Mouse (Mus musculus): Measurements from ENCODE around the gene Olfr1130.
"Not testable (repeated sequence)": the region's sequence is repeated elsewhere in the genome, so short reads cannot be mapped to it uniquely, and the experiment has no call there.

Gene Olfr1130

DNA sequence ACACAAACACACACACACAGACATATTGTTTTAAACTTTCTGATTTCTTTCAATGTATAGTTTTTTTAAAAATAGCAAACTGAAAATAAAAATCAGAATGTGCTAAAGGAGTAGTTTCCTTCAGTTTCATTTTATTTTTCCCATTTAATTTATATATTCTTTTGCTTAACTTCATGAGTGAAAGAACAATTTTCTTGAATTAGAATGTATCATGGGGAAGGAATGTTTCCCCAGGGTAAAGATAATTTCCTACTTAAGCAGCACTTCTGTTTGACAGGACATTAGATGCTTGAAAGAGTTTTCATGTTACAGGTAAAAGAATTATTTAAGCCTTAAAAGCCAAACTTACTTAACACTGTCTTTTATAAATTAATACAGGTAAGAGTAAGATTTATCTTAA, at the start of gene Olfr1130:
Gene Olfr1130, plus strand, starts transcription at position 301 of the 400 bp plus-strand sequence.
- DNase-seq (ENCODE audit: low spot score in 2 of 2) = not testable (repeated sequence)

DNA sequence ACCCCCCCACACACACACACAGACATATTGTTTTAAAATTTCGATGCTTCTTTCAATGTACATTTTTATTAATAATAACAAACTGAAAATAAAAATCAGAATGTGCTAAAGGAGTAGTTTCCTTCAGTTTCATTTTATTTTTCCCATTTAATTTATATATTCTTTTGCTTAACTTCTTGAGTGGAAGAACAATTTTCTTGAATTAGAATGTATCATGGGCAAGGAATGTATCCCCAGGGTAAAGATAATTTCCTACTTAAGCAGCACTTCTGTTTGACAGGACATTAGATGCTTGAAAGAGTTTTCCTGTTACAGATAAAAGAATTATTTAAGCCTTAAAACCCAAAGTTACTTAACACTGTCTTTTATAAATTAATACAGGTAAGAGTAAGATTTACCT, 32.4 kb upstream of the Olfr1130 start, which contains the start of gene Olfr1129:
Gene Olfr1129, plus strand, starts transcription at position 301 of the 400 bp plus-strand sequence.
- DNase-seq (ENCODE audit: low spot score in 2 of 2) = not testable (repeated sequence)

DNA sequence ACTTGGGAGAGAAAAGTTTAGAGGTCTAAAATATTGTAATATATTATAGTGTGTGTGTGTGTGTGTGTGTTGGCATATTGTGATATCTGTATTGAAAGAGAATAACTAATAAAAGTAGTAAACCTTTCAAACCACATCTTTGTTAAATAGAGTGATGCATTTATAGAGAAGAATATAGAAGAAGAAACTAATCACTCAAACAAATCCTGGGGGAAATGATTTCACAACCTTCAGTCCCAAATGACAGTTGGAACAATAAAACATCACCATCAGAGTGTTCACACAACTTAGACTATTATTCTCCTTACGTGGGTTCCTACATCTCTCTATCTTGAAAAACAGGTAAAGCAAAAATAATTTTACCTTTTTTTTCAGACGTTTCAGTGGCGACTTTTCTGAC, 20.8 kb downstream of the Olfr1130 start, which contains the start of gene Olfr1131:
Gene Olfr1131, plus strand, starts transcription at position 301 of the 400 bp plus-strand sequence.
- DNase-seq (ENCODE audit: low spot score in 2 of 2) = no peak

DNA sequence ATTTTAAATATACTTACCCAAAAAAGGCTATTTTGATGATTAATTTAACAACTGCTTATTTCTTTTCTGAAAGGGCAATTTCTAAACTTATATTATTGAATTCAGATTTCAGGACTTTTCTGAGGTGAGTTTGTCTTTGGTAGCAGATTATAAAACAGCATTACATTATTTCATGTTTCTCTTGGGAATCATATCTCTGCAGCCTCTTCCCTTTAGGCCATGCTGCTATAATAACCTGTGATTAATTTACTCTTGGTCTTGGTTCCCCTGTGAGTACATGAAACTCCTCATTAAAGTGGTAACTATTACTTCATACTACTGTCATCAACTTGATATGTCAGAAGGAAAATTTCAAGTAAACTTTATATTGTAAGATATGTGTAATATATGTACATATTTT, 31.4 kb downstream of the Olfr1130 start, which contains the start of gene Olfr1132:
Gene Olfr1132, minus strand, starts transcription at position 101 of the 400 bp plus-strand sequence.
- no peak for DNase-seq (ENCODE audit: low spot score in 2 of 2)

DNA sequence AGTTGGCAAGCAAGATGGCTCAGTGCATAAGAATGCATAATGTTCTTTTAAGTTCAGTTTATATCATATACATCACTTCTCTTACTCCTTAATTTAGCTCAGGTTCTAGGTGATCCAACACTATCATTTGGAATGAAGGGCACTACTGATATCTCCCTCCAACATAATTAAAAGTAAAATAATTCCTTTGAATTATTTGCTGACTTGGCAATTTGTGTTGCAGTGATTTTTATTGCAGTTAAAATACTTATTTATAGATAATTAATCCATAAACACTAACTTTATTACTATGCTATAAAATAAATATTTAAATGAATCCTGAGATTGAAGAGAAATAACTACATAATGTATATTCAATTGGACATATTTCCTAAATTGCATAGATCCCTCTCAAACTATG, 36.4 kb downstream of the Olfr1130 start:
- DNase-seq (ENCODE audit: low spot score in 2 of 2) = no peak

DNA sequence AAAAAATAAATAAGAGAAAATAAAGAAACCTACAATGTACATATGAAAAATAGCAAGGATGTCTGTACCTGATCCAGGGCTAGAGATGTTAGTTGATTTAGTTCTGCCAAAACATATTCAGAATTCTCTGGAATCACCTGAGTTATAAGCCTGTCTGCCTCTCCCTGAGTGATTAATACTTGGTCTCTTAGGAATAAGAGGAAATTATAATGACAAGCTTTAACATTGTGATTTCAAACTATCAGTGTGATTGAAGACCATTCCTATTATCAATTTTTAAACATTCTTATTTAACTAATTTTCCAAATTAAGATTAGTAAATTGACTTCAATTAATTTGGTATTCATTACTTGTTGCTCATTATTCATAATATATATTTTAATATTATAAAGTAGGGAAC, 41.3 kb downstream of the Olfr1130 start, which contains the start of gene Olfr1133:
Gene Olfr1133, minus strand, starts transcription at position 101 of the 400 bp plus-strand sequence.
- DNase-seq (ENCODE audit: low spot score in 2 of 2) = no peak

DNA sequence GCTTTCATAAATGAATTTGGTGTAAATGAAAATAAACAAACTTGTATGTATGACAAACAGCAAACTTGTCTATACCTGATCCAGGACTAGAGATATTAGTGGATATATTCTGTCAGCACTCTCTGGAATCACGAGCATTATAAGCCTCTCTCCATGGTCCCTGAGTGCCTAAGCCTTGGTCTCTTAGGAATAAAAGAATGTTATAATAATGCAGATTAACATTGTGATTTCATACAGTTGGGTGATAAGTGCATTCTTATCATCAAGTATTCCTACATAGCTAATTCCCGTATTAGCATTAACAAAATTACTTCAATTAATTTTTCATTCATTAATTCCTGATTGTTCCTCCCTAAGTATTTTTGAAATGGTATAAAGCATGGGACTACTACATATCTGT, 52.3 kb downstream of the Olfr1130 start, which contains the start of gene Olfr1134:
Gene Olfr1134, minus strand, starts transcription at position 101 of the 400 bp plus-strand sequence.
- DNase-seq (ENCODE audit: low spot score in 2 of 2) = no peak

Data from thymus, postnatal 10 days (tissue).